22 mouse cellular contexts compared by ENCODE assay signal in genomic region chr8:103444577-103444976, GRCm38 (mm10).
DNase-seq lines count a peak whose midpoint lies in the region; ATAC-seq lines count a peak whose summit lies in the region.
"Had no signal": no experiment of that assay in that cellular context is flagged by ENCODE, and none has a peak within 500 bp of the region (broad histone marks: within the 10 kb centered on the region; RNA-seq: fewer than 3 reads in every experiment).

No protein-coding gene starts in this region.

- WGBS in heart, embryonic 12.5 days, result 19% methylated on average over 7 of the region's 7 CpGs
- 17% methylated on average over 7 of the region's 7 CpGs for WGBS in heart, embryonic 14.5 days
- 33% methylated on average over 7 of the region's 7 CpGs for WGBS in heart, embryonic 16.5 days

- H3K27ac ChIP-seq in heart, embryonic 12.5 days (ENCODE audit: poor library complexity, severe bottlenecking), result no peak overlapping the region
- no peak overlapping the region for H3K27ac ChIP-seq in heart, embryonic 14.5 days (replicated peaks in 1 of 2; ENCODE audit: control insufficient read depth in 1 of 2, insufficient read depth in 1 of 2, low read depth in 2 of 2, low read length in 2 of 2)
- no peak overlapping the region for H3K27ac ChIP-seq in heart, embryonic 16.5 days (ENCODE audit: low read length)
- H3K27ac ChIP-seq: embryonic facial prominence, embryonic 13.5 days; embryonic facial prominence, embryonic 15.5 days; forebrain, embryonic 10.5 days; forebrain, embryonic 12.5 days had no signal

- H3K4me1 ChIP-seq in heart, embryonic 12.5 days (replicated peaks), result peaks cover 27% of the 10 kb centered on the region
- H3K4me1 ChIP-seq in heart, embryonic 14.5 days (ENCODE audit: control insufficient read depth in 2 of 2, insufficient read depth in 2 of 2, low read length in 2 of 2), result peaks cover 0 to 7% of the 10 kb centered on the region in 2 experiments; a peak in 2 of 4 replicates
- H3K4me1 ChIP-seq in heart, embryonic 16.5 days (ENCODE audit: control insufficient read depth, insufficient read depth, low read length), result no peaks in the 10 kb centered on the region

- no peak overlapping the region for H3K4me3 ChIP-seq in heart, embryonic 12.5 days
- no peak overlapping the region for H3K4me3 ChIP-seq in heart, embryonic 14.5 days (ENCODE audit: control insufficient read depth in 1 of 2, insufficient read depth in 1 of 2, low read depth in 1 of 2, low read length in 2 of 2)
- no peak overlapping the region for H3K4me3 ChIP-seq in heart, embryonic 16.5 days (ENCODE audit: low read length)
- H3K4me3 ChIP-seq: embryonic facial prominence, embryonic 13.5 days; embryonic facial prominence, embryonic 15.5 days; erythroblast, embryonic 14.5 days; forebrain, embryonic 10.5 days; forebrain, embryonic 12.5 days had no signal

- peak; percentile 80 for ATAC-seq in heart, embryonic 12.5 days (ENCODE audit: insufficient number of reproducible peaks, low FRiP score)
- no peak for ATAC-seq in heart, embryonic 14.5 days (ENCODE audit: insufficient number of reproducible peaks, insufficient read depth, low FRiP score, low read depth)
- ATAC-seq in heart, embryonic 16.5 days (replicated peaks; ENCODE audit: extremely low read depth, insufficient read depth, low FRiP score), result peak; percentile 52
- ATAC-seq: forebrain, embryonic 14.5 days had no signal

- intact Hi-C loops in heart, postnatal 36 days (cut with DNase I), result loop anchor here (5.0 kb wide), 1 partner anchor 657 kb away; the partner anchor contains the start of gene Cdh11
- intact Hi-C loops in heart, postnatal 14 days (cut with DNase I), result no loop called here

- DNase-seq in heart, adult 9 months (ENCODE audit: low spot score in 2 of 2), result no peak
- DNase-seq in heart, postnatal 36 days, result no peak
- DNase-seq in heart, postnatal 14 days, result no peak
- DNase-seq: adrenal gland, adult 2 months; adrenal gland, postnatal 10 days; adrenal gland, postnatal 25 days; cerebellum, adult 11 months; cerebellum, adult 18-20 months; cerebellum, adult 8-10 months; cerebellum, adult 9-11 months; cerebellum, postnatal 14 days; cerebellum, postnatal 36 days; embryo, embryonic 11 days had no signal

- H3K9me3 ChIP-seq in heart, embryonic 12.5 days (replicated peaks), result no peaks in the 10 kb centered on the region
- no peaks in the 10 kb centered on the region for H3K9me3 ChIP-seq in heart, embryonic 14.5 days (ENCODE audit: control insufficient read depth, low read length)
- H3K9me3 ChIP-seq in heart, embryonic 16.5 days (replicated peaks; ENCODE audit: control insufficient read depth, low read length), result no peaks in the 10 kb centered on the region
- H3K9me3 ChIP-seq: embryonic facial prominence, embryonic 13.5 days; embryonic facial prominence, embryonic 15.5 days; forebrain, embryonic 10.5 days; forebrain, embryonic 12.5 days had no signal

- no peaks in the 10 kb centered on the region for H3K36me3 ChIP-seq in heart, embryonic 12.5 days
- no peaks in the 10 kb centered on the region for H3K36me3 ChIP-seq in heart, embryonic 14.5 days (ENCODE audit: control insufficient read depth, insufficient read depth, low read length)
- H3K36me3 ChIP-seq in heart, embryonic 16.5 days (ENCODE audit: control insufficient read depth, insufficient read depth), result no peaks in the 10 kb centered on the region
- H3K36me3 ChIP-seq: embryonic facial prominence, embryonic 13.5 days; embryonic facial prominence, embryonic 15.5 days; forebrain, embryonic 10.5 days; forebrain, embryonic 12.5 days had no signal

- H3K9ac ChIP-seq in heart, embryonic 12.5 days, result no peak overlapping the region
- no peak overlapping the region for H3K9ac ChIP-seq in heart, embryonic 14.5 days (ENCODE audit: low read length)
- no peak overlapping the region for H3K9ac ChIP-seq in heart, embryonic 16.5 days (ENCODE audit: low read length)
- H3K9ac ChIP-seq: embryonic facial prominence, embryonic 13.5 days; embryonic facial prominence, embryonic 15.5 days; forebrain, embryonic 12.5 days had no signal

- no peaks in the 10 kb centered on the region for H3K27me3 ChIP-seq in heart, embryonic 12.5 days (replicated peaks)
- H3K27me3 ChIP-seq in heart, embryonic 14.5 days (ENCODE audit: control insufficient read depth, insufficient read depth, low read length), result no peaks in the 10 kb centered on the region
- no peaks in the 10 kb centered on the region for H3K27me3 ChIP-seq in heart, embryonic 16.5 days (ENCODE audit: control insufficient read depth, insufficient read depth, low read length)
- H3K27me3 ChIP-seq: embryonic facial prominence, embryonic 13.5 days; embryonic facial prominence, embryonic 15.5 days had no signal

- H3K4me2 ChIP-seq in heart, embryonic 12.5 days, result 0 out of 2 replicates have a peak overlapping the region, but pooled peaks have one; percentile 2
- 0 out of 2 replicates have a peak overlapping the region, but pooled peaks have one; percentile 4 for H3K4me2 ChIP-seq in heart, embryonic 14.5 days (ENCODE audit: low read length)
- H3K4me2 ChIP-seq in heart, embryonic 16.5 days (ENCODE audit: low read depth, low read length), result no peak overlapping the region
- H3K4me2 ChIP-seq: embryonic facial prominence, embryonic 13.5 days; embryonic facial prominence, embryonic 15.5 days; forebrain, embryonic 12.5 days had no signal
